In genomic region chr2:73436976-73437375, GRCm38 (mm10) we compare ENCODE assay signal across 24 mouse cellular contexts. TPM values are rescaled to one million over a fixed set of nuclear protein-coding genes. Genes with fewer than 3 reads are reported as not detected.
DNase-seq lines count a peak whose midpoint lies in the region; ATAC-seq lines count a peak whose summit lies in the region.
"Had no signal": no experiment of that assay in that cellular context is flagged by ENCODE, and none has a peak within 500 bp of the region (broad histone marks: within the 10 kb centered on the region; RNA-seq: fewer than 3 reads in every experiment).

No protein-coding gene starts in this region.

- no peaks in the 10 kb centered on the region for H3K9me3 ChIP-seq in heart, embryonic 12.5 days (replicated peaks)
- H3K9me3 ChIP-seq in kidney, embryonic 16.5 days (ENCODE audit: low read length): no peaks in the 10 kb centered on the region
- peaks cover 3% of the 10 kb centered on the region; the same call in 1 of the 2 replicates for H3K9me3 ChIP-seq in limb, embryonic 13.5 days
- H3K9me3 ChIP-seq: midbrain, embryonic 15.5 days; neural tube, embryonic 13.5 days had no signal

- no peak overlapping the region for H3K9ac ChIP-seq in heart, embryonic 12.5 days
- H3K9ac ChIP-seq in kidney, embryonic 16.5 days (replicated peaks; ENCODE audit: low read length): no peak overlapping the region
- peak overlapping the region; percentile 35; the same call in 1 of the 2 replicates for H3K9ac ChIP-seq in limb, embryonic 13.5 days
- H3K9ac ChIP-seq: midbrain, embryonic 15.5 days; neural tube, embryonic 13.5 days had no signal

- H3K27me3 ChIP-seq in heart, embryonic 12.5 days (replicated peaks): no peaks in the 10 kb centered on the region
- no peaks in the 10 kb centered on the region for H3K27me3 ChIP-seq in kidney, embryonic 16.5 days (ENCODE audit: insufficient read depth, low read length)
- H3K27me3 ChIP-seq in limb, embryonic 13.5 days: no peaks in the 10 kb centered on the region
- H3K27me3 ChIP-seq: midbrain, embryonic 15.5 days; neural tube, embryonic 13.5 days had no signal

- no peak overlapping the region for H3K27ac ChIP-seq in heart, embryonic 12.5 days (ENCODE audit: poor library complexity, severe bottlenecking)
- H3K27ac ChIP-seq in kidney, embryonic 16.5 days (ENCODE audit: low read length): no peak overlapping the region
- H3K27ac ChIP-seq in limb, embryonic 13.5 days: no peak overlapping the region
- H3K27ac ChIP-seq: gastrocnemius, adult 2 months; left cerebral cortex, adult 2 months; macrophage; midbrain, embryonic 15.5 days; neural tube, embryonic 13.5 days had no signal

- H3K36me3 ChIP-seq in heart, embryonic 12.5 days: peaks cover 62% of the 10 kb centered on the region
- peaks cover 35% of the 10 kb centered on the region for H3K36me3 ChIP-seq in kidney, embryonic 16.5 days (ENCODE audit: insufficient read depth, low read length)
- peaks cover 81% of the 10 kb centered on the region for H3K36me3 ChIP-seq in limb, embryonic 13.5 days
- H3K36me3 ChIP-seq: midbrain, embryonic 15.5 days had no signal

- intact Hi-C loops in heart, postnatal 14 days (cut with DNase I): no loop called here

- no peak for ATAC-seq in heart, embryonic 12.5 days (ENCODE audit: insufficient number of reproducible peaks, low FRiP score)
- 0 out of 2 replicates have a peak, but pooled peaks have one; percentile 23 for ATAC-seq in kidney, embryonic 16.5 days (ENCODE audit: low FRiP score, low TSS enrichment)
- 0 out of 2 replicates have a peak, but pooled peaks have one; percentile 28 for ATAC-seq in limb, embryonic 13.5 days (ENCODE audit: low FRiP score, low read depth)
- ATAC-seq: forebrain, embryonic 14.5 days; intestine, postnatal 0 days; midbrain, embryonic 15.5 days had no signal

- no peak for DNase-seq in heart, postnatal 14 days
- no peak for DNase-seq in kidney, postnatal 10 days
- DNase-seq in ZHBTc4 (ENCODE audit: low read depth, low spot score): peak; percentile 57
- DNase-seq in cerebellum, adult 8-10 months: no peak
- DNase-seq in thymus, postnatal 36 days: no peak
- DNase-seq: adrenal gland, adult 8-10 months; cerebellum, adult 9-11 months; gastrocnemius, adult 2 months; heart, postnatal 4 days; kidney, postnatal 4 days; layer of hippocampus, adult 9-11 months; retina, postnatal 1 day; thymus, postnatal 14 days had no signal

- H3K4me1 ChIP-seq in heart, embryonic 12.5 days (replicated peaks): 0 out of 2 replicates have a peak, but pooled peaks cover 4% of the 10 kb centered on the region
- 0 out of 2 replicates have a peak, but pooled peaks cover 3% of the 10 kb centered on the region for H3K4me1 ChIP-seq in kidney, embryonic 16.5 days (ENCODE audit: insufficient read depth, low read length)
- H3K4me1 ChIP-seq in limb, embryonic 13.5 days: peaks cover 4% of the 10 kb centered on the region

- 53% methylated on average over 18 of the region's 18 CpGs for WGBS in heart, embryonic 12.5 days
- 60% methylated on average over 17 of the region's 18 CpGs for WGBS in kidney, embryonic 16.5 days
- 54% methylated on average over 16 of the region's 18 CpGs for WGBS in limb, embryonic 13.5 days

- H3K4me3 ChIP-seq in heart, embryonic 12.5 days: no peak overlapping the region
- no peak overlapping the region for H3K4me3 ChIP-seq in kidney, embryonic 16.5 days (ENCODE audit: low read length)
- H3K4me3 ChIP-seq in limb, embryonic 13.5 days: no peak overlapping the region
- H3K4me3 ChIP-seq: erythroblast, embryonic 14.5 days; gastrocnemius, adult 2 months; left cerebral cortex, adult 2 months; midbrain, embryonic 15.5 days; myocyte; neural tube, embryonic 13.5 days had no signal

- H3K4me2 ChIP-seq in heart, embryonic 12.5 days: peak overlapping the region; percentile 40
- no peak overlapping the region for H3K4me2 ChIP-seq in kidney, embryonic 16.5 days (replicated peaks; ENCODE audit: low read depth, low read length)
- no peak overlapping the region for H3K4me2 ChIP-seq in limb, embryonic 13.5 days (replicated peaks)
- H3K4me2 ChIP-seq: midbrain, embryonic 15.5 days; neural tube, embryonic 13.5 days had no signal

RNA-seq across cellular contexts. Expression of gene Gpr155, which starts 50.6 kb away (rescaled TPM):
- polyA plus RNA-seq in heart, embryonic 12.5 days (2016; fragmentation: Nextera tagmentation; extraction: Ambion mirVana): 4.9 and 5.8 TPM in 2 replicates
- total RNA-seq in heart, postnatal 14 days (2021): 10 to 100 TPM; 10.8 to 11.1 TPM
- polyA plus RNA-seq in kidney, embryonic 16.5 days (2015; fragmentation: Nextera tagmentation; extraction: Ambion mirVana): 7.7 and 8.2 TPM in 2 replicates
- 4.7 and 5.5 TPM in 2 replicates for polyA plus RNA-seq in limb, embryonic 13.5 days (2015; fragmentation: Nextera tagmentation; extraction: Ambion mirVana)
